Mouse (Mus musculus) granulocyte monocyte progenitor cell, adult 5-6 weeks (primary cell): ENCODE data around the gene Tnrc6c. TPM values are rescaled to one million over a fixed set of nuclear protein-coding genes. Genes with fewer than 3 reads are reported as not detected.

Source experiments
- ATAC-seq: replicated peaks from 2 replicates; pipeline ENCODE4 v1.8.0; 2016; ENCODE audit warnings: mild to moderate bottlenecking, moderate TSS enrichment, inconsistent platforms; ENCODE audit not compliant: poor library complexity, severe bottlenecking
- total RNA-seq, 2 experiments: library from RNA; stranded (forward) in 1 of 2; stranded (reverse) in 1 of 2; fragments of 200-712, 200-1000 nt in 1 of 2; fragments of >200 nt in 1 of 2; fragmentation: Nextera tagmentation in 1 of 2; gene quantifications; 2 replicates each; pipeline ENCODE4 v1.2.3; 2014 to 2017

Tnrc6c gene
- total RNA-seq, 2 experiments from 2014 or later: 23.5 to 24.4 TPM

DNA sequence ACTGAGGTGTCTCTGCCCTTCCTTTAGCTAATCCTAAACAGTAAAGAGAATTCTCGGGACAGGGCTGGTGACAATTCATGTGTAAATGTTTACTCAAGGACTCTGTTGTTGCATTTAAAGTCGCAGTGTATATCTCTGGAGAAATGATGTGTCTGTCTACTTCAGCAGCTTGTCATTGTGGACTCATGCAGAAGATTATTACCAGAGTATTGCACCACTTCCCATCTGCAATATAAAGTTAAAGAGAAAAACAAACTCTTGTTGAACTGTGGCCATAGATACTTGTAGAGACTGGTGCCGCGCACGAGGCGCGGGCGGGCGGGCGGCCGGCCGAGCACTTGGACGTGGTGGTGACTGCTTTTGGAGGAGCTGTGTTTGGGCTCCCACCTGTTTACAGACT, 107.7 kb downstream of the Tnrc6c start:
- no peak for ATAC-seq

DNA sequence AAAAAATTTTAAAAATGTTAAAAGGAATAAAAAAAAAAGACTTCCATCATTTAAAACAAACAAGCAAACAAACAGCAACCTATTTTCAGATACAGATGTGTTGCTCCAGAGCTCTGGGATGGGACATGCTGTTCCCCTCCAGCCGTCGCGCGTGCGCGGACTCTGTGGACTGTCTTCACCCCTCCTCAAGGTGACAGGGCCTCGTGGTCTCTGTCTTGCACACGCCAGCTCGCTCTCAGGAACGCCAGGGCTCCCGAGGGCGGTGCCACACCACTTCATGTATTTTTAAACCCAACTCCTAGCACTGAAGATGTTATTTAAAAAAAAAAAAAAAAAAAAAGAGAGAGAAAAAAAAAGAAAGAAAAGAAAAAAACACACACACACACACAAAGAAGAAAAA, 108.2 kb downstream of the Tnrc6c start:
- no peak for ATAC-seq

DNA sequence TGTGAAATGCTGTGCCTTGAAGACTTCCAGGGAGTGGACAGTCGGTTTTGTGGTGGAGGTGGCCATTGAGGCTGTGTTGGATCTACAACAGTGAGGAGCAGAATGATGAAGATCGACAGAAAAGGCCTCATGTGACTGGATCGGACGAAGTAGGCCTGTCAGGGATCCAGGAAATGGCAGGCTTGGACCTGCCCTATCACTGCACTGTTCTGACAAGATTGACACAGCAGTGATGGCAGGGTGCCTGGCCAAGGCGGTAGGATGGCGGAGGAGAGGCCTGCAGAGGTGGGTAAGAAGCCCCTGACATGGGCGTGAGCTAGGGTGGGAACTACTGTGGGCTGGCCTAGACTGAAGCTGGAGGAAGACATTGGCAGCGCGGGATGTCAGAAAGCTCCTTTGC, 110.2 kb downstream of the Tnrc6c start:
- no peak for ATAC-seq

DNA sequence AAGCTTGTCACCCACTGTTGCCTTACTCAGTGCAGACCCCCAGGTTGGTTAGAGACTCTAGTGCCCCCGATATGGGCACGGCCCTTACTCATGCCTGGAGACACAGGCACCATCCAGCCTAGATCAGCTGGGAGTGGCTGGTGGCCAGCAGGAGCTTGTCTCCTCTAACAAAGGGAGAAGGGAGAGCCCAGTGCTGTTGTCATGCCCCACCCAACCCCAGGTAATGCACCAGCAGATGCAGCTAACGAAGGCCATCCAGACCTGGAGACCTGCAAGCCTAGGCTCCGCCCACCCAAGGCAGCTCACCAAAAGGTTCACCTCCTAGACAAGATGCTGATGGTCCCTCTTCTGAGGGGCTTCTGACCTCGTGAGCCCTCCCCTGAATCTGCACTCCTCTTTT, 111.3 kb downstream of the Tnrc6c start:
- no peak for ATAC-seq

DNA sequence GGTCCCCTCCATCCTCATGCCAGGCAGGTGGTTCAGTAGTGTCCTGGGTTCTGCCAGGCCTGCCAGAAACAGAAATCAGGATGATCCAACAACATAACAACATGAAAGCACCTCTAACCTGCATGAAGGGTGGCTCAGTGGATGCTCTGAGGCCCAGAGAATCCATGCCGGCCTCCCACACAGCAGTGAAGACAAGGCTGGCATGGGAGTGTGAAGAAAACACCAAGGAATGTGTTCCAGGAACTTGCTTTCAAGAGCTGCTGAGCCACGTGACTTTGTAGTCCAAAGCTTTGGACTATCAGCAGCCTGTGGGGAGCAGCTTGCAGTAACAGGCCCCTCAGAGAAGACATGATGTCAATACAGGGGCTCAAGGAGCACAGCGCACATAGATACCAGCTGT, 112.2 kb downstream of the Tnrc6c start:
- ATAC-seq: no peak

DNA sequence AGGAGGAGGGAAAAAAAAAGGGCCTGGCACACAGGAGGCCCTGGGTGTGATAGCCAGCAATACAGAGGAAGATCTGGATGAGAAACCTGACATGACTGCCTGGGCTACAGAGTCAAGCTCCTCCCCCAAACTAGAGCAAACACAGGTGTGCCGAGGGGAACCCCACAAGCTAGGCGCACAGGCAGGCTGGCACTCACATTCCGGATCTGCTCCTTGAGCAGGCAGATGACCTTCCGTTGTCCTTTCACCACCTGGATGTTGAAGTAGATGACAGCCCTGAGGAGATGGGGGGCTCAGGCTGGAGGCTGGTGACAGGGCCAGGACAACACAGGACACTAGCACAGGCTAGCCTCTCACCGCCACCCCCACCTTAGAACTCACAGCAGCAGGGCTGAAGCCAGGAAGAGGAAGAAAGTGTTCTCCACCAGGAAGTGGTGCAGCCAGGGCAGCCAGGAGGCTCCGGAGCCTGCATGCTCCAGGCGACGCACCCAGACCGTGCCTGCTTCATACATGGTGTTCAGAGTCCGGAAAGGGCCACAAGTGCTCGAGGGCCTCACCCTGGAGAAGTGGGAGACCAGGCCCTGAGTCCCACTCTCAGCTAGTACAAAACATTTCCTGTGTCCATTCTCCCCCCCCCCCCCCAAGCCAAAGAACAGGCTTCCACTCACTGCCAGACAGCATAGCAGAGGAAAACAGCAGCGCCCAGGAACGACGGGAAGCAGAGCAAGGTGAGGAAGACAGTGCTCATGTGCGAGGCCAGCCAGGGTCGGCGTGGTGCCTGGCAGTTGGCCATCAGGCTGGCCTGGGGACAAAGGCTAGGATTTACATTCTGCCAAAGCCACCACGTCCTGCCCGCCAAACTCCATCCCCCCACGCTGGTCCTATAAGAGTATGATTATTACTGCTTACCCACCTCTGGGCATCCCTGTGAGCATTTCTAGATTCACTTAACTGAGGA, 114.9 kb downstream of the Tnrc6c start:
- ATAC-seq: 0 out of 2 replicates have a peak, but pooled peaks have one; percentile 25

DNA sequence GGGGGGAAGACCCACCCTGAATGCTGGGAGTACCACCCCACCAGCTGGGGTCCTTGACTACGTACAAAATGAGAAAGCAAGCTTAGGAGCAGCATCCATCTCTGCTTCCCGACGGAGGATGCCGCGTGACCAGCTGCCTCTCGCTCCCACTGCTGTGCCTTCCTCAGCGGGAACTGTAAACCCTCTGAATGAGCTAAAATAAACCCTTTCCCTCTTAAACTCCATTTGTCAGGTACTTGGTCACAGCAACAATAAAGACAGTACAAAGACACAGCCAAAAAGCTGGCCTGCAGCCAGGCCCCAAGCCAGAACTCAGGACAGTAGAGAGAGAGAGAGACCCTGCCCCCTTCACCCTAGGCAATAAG, 115.6 kb downstream of the Tnrc6c start:
- ATAC-seq: no peak

DNA sequence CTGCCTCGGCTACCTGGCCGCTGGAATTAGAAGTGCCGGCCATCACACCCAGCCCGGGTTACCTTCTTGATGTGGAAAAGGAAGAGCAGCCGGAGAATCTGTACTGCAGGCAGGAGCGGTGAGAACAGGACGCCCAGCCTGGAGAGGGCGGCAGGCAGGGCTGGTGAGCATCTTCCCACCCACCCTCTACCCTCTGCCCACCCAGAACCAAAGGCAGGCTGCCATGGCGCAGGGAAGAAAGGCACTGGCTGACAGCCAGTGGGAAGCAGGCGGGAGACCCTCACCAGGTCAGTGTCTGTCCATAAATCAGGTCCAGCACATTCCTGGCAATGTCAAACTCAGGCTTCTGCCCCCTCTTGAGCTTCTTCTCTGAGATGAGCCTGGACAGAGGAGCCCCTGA, 116.3 kb downstream of the Tnrc6c start:
- no peak for ATAC-seq

DNA sequence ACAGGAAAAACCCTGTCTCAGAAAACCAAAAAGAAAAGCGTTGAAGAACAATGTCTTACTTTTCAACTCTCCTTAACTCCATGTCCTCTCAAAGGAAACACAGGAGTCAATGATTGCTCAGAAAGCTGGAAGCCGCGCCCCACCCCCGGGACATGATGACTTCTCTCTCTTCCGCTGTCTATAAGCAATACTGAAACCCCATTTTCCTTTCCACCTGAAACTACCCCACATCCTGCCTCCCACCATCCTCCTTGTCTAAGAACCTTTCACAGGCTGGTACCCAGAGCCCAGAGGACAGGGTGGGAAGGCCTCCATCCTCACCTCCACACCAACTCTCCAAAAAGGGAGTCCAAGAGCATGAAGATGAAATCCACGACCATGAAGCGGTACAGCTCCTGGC, 118.3 kb downstream of the Tnrc6c start:
- ATAC-seq: no peak

DNA sequence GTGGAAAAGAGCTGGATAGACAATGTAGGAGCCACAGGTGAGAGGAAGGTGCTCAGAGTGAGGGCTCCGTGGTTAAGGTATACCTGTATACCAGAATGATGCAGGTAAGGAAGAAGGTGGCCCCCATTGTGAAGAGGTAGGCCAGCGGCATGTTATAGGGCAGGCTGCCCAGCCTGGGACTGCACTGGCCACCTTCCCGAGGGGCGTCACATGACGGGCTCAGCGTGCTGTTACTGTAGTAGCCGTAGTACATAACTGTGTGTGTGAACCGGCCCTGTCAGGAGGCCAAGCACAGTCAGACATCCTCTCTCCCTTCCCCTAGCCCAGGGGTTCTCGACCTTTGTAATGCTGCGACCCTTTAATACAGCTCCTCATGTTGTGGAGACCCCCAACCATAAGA, 120.8 kb downstream of the Tnrc6c start:
- ATAC-seq: no peak

DNA sequence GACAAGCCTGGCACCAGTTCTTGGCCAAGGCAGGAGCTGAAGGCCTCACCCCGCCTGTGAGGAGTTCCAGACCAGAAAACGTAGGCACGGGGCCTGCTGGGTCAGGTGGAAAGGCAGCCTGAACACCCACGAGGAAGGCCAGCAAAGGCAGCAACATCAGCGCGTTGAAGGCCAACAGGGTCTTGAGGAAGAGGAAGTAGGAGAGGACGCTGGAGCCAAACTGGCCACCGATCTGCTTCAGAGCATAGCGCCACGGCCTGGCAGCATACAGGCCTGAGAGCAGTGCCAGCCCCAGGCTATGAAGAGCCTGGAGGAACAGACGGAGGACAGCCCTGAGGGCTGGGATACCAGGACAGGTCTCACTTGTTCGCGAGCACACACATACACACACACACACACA, 121.5 kb downstream of the Tnrc6c start:
- no peak for ATAC-seq

DNA sequence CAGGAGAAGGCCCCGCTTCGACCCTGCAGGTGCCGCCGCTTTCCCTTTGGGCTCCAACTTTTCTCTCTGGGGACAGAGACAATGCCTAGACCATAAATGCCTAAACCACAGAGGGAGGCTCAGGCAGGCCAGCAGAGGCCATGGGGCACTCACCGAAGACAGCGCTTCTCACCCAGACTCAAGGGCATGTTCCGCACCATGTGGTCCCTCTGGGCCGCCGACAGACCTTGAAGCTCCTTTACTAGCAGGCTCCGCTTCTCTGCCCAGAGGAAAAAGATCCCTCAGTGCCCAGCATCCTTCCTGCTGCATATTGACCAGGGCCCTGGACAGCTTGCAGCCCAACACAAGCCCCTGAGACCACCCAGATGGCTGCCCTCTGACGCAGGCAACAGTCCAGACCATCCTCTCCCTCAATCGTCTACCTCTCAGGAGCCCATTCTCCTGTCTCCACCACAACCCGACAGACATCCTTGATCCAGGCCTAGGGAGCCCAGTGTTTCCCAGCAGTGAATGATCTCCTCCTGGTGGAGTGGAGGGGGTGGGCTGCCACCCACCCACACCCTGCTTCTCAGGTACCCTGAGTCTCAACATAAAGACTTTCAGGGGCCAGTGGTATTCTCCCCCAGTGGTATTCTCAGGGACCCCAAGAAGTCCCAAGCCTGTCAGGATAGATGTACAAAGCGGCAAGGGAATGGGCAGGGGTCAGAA, 122.2 kb downstream of the Tnrc6c start:
- ATAC-seq: no peak

DNA sequence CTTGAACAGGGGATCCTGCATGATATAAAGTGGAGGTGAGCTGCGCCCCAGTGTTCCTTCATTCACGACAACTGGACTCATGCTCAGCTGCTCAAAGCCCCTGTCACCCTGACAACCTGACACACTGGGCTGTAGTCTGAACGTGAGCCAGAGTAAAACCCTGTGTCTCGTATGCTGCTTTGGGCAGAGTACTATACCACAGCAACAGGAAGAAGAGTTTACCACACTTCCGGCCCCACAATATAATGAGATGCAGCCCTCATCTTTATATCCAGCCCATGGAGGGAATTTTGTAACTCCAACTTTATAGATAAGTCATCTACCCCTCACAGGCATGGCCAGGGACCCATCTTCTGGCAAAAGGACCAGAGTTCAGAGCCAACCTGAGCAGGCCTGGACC, 123.0 kb downstream of the Tnrc6c start:
- ATAC-seq: peak; percentile 17

DNA sequence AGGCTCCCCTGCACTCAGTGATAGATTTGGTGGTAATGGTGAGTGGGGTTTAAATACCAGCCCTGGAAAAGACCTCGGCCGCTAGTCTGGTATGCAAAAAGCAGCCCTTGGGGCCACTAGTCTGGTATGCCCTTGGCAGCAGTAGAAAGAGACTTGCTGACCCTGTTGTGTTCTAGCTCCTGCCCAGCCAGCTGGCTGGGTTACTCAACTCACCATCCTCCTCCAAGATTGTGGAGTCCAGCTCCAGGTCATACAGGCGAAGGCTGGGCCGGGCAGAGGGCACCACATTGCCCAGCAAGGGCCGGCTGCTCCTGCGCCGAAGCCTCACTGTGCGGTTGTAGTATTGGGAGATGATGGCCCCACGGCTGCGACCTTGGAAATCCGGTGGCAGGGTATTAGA, 123.9 kb downstream of the Tnrc6c start:
- ATAC-seq: no peak

DNA sequence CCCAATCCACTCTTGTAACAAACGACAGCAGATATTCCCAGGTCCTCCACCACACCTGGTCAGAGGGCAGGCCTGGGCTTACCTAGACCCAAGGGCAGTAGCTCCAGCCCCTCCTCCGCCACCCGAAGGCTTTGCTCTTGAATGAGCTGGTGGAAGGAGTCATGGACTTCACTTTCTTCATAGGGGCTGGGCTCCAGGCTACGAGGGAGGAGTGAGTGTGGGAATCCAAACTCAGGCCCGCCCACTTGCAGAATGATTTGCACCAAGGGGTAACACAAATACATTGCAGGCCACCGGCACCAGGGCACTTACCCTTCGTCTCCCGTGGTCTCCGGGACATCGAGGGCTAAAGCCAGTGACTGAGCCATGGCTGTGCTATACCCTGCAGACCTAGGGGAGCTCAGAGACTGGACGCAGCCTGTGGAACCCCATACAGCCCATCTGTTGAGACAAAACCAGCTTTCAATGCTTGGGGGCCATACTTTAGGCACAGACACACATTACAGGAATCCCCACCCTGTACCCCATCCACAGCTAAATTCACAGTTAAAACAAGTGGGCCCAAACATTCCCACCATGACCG, 124.9 kb downstream of the Tnrc6c start:
- no peak for ATAC-seq

DNA sequence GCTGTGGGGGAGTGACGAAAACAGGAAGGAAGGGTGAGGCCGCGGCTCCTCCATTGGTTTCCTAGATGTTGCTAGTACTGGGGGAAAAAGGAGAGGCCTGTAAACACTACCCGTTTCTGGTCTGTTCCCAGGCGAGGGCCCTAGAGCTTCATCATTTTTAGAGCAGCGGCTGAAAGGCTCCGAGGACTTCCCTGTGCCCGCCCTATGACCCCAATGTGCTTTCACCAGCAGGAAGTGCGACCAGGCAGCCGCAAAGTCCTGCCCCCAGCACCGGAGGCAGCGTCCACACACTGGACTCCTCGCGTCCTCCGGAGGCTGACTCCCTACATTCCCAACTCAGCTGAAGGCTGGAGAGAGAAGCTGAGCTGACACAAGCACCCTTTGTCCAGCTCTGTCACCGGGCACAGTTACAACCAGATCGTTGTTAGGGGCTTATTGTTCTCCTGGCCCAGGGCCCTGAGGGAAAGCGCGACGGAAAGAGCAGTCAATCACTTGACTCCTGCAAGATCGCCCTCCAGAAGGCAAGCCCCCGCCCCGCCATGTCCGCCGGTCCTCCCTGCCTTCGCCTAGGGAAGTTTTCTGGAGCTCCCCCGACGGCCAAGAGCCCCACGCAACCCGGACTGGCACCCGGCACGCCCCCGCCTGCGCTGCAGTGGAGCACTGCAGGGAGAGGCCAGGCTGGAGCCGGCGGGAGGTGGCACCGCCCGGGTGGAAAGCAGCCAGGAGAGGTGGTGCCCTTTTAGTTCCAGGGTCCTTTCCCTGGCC, 125.5 kb downstream of the Tnrc6c start:
- ATAC-seq: peak; percentile 28

DNA sequence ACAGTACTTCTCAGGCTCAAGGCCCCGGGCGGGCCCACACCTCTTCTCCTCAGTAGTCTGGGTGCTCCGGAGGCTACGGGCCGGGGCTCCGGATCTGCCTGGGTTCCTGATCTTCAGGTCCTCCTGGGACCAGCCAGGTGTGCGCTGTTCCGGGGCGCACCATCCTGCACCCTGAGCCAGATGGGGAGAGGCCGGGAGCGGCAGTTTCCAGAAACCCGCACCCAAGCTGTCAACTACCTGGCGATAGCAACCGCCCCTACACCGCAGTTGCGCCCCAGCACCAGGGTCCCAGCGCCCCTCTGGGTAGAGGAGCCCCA, 126.1 kb downstream of the Tnrc6c start:
- ATAC-seq: no peak

DNA sequence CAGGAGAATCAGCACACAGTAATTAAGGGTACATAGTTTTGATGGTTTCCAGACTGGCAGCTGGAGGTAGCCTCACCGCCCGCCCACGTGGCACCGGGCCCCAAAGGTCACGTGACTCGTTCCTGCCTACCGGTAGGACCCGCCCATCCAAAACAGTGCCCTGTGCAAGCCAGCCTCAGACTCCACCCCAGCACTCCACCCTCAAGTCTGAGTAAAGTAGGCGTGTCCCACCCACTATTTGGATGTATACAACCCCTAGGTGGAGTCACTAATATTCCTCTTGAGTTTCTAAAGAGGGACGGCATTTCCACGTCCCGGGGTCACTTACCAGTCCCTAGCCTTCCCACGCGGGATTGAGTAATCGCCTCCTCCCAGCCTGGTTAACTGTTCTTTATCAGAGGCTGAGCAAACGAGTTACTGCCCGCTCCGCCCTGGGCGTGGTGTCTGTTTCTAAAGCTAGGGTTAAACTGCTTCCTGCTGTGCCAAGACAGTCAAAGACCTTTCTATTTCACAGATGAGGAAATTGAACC, 126.6 kb downstream of the Tnrc6c start:
- ATAC-seq: peak; percentile 54

DNA sequence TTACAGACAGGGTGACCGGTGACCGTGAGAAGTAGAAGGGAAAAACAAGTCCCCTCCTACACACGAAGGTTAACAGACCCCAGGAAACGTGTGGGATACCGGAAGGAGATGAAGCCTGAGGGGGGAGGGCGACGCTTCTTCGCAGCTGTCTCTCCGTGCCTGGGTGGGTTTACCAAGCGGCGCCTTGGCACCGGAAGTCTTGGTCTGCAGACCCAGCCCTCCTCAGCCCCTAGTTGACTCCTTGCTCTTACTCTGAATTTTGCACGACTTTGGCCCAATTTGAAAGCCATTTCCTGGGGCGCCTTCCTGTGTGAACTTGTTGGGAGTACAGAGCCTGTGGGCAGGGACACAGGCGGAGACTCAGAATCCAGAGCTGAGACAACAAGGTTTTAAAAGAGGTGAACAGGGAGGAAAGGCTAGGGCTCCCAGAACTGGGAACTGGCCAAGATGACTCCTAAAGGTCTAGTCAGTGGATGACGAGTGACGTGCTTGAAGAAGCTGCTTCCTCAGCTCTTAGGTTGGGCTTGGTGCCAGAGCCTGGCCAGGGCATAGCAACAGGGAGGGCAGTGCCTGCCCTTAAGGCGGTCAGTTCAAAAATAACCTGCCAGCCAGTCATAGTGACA, 127.2 kb downstream of the Tnrc6c start:
- ATAC-seq: peak; percentile 2; the same call in 1 of the 2 replicates
